Comparison of ENCODE assay signal across 22 mouse cellular contexts in genomic region chr14:108664864-108665263, GRCm38 (mm10).
A peak's percentile ranks its signal among the peaks of the same experiment; 100 is the strongest.
DNase-seq lines count a peak whose midpoint lies in the region; ATAC-seq and TF ChIP-seq lines count a peak whose summit lies in the region.
"Had no signal": no experiment of that assay in that cellular context is flagged by ENCODE, and none has a peak within 500 bp of the region (broad histone marks: within the 10 kb centered on the region; RNA-seq: fewer than 3 reads in every experiment).

No protein-coding gene starts in this region.

- no peaks in the 10 kb centered on the region for H3K27me3 ChIP-seq in heart, embryonic 10.5 days (ENCODE audit: insufficient read depth, poor library complexity, severe bottlenecking)
- no peaks in the 10 kb centered on the region for H3K27me3 ChIP-seq in heart, postnatal 0 days (ENCODE audit: control insufficient read depth, insufficient read depth, low read length)
- H3K27me3 ChIP-seq: embryonic facial prominence, embryonic 13.5 days; forebrain, embryonic 12.5 days; hindbrain, embryonic 12.5 days had no signal

- WGBS in heart, embryonic 10.5 days, result 85% methylated on average over 6 of the region's 6 CpGs
- WGBS in heart, postnatal 0 days, result 61% methylated on average over 6 of the region's 6 CpGs

- no peak overlapping the region for H3K27ac ChIP-seq in heart, embryonic 10.5 days
- no peak overlapping the region for H3K27ac ChIP-seq in heart, postnatal 0 days (ENCODE audit: low read depth)
- H3K27ac ChIP-seq: embryonic facial prominence, embryonic 13.5 days; forebrain, embryonic 12.5 days; gastrocnemius, adult 2 months; hindbrain, embryonic 12.5 days had no signal

- no peak for TF ChIP-seq POLR2A in brain, embryonic 14.5 days (IDR thresholded peaks at IDR 0.05; ENCODE audit: borderline replicate concordance, extremely low read depth, insufficient read depth, insufficient read length, poor library complexity, severe bottlenecking)

- TF ChIP-seq EP300 in heart, postnatal 0 days (IDR thresholded peaks at IDR 0.05; ENCODE audit: low read depth), result no peak

- no peak overlapping the region for H3K9ac ChIP-seq in heart, postnatal 0 days (replicated peaks; ENCODE audit: low read depth, low read length)
- H3K9ac ChIP-seq: embryonic facial prominence, embryonic 13.5 days; forebrain, embryonic 12.5 days; hindbrain, embryonic 12.5 days had no signal

- H3K4me2 ChIP-seq in heart, postnatal 0 days (ENCODE audit: low read depth, low read length), result peak overlapping the region; percentile 33; the same call in 1 of the 2 replicates
- H3K4me2 ChIP-seq: embryonic facial prominence, embryonic 13.5 days; forebrain, embryonic 12.5 days; hindbrain, embryonic 12.5 days had no signal

- intact Hi-C loops in heart, postnatal 25 days (cut with DNase I), result no loop called here

- no peaks in the 10 kb centered on the region for H3K4me1 ChIP-seq in heart, embryonic 10.5 days
- H3K4me1 ChIP-seq in heart, postnatal 0 days (ENCODE audit: control insufficient read depth, insufficient read depth), result no peaks in the 10 kb centered on the region
- H3K4me1 ChIP-seq: embryonic facial prominence, embryonic 13.5 days; forebrain, embryonic 12.5 days; hindbrain, embryonic 12.5 days had no signal

- peak; percentile 21 for DNase-seq in heart, adult 11 months
- no peak for DNase-seq in heart, embryonic 10.5 days (ENCODE audit: low spot score)
- no peak for DNase-seq in heart, postnatal 0 days (ENCODE audit: low spot score)
- no peak for DNase-seq in heart, postnatal 25 days (ENCODE audit: low spot score)
- DNase-seq in A20 (ENCODE audit: low read depth, low spot score), result peak; percentile 17
- DNase-seq in brain, embryonic 14.5 days (ENCODE audit: low read depth), result peak; percentile 13
- no peak for DNase-seq in urinary bladder, postnatal 25 days (ENCODE audit: low spot score)
- DNase-seq in kidney, postnatal 14 days, result no peak
- DNase-seq: adrenal gland, adult 2 months; adrenal gland, postnatal 25 days; cerebellum, adult 11-12 months; cerebellum, adult 9-10 months; cerebellum, postnatal 25 days; gastrocnemius, adult 2 months; gastrocnemius, postnatal 25 days; heart, postnatal 4 days; kidney, adult 2 months had no signal

- no peak overlapping the region for H3K4me3 ChIP-seq in heart, embryonic 10.5 days
- peak overlapping the region; percentile 4; the same call in 1 of the 2 replicates for H3K4me3 ChIP-seq in heart, postnatal 0 days (ENCODE audit: low read depth, low read length)
- H3K4me3 ChIP-seq: embryonic facial prominence, embryonic 13.5 days; forebrain, embryonic 12.5 days; gastrocnemius, adult 2 months; hindbrain, embryonic 12.5 days had no signal

- no peak for ATAC-seq in heart, postnatal 0 days (ENCODE audit: insufficient read depth, low read depth)
- ATAC-seq: forebrain, embryonic 16.5 days; intestine, embryonic 16.5 days had no signal

- H3K36me3 ChIP-seq in heart, embryonic 10.5 days, result no peaks in the 10 kb centered on the region
- H3K36me3 ChIP-seq in heart, postnatal 0 days (replicated peaks; ENCODE audit: control insufficient read depth, insufficient read depth, low read length), result no peaks in the 10 kb centered on the region
- H3K36me3 ChIP-seq: embryonic facial prominence, embryonic 13.5 days; forebrain, embryonic 12.5 days; hindbrain, embryonic 12.5 days had no signal

- no peak for TF ChIP-seq CTCF in heart, postnatal 0 days (IDR thresholded peaks at IDR 0.05; ENCODE audit: low read depth)
- no peak for TF ChIP-seq CTCF in brain, embryonic 14.5 days (IDR thresholded peaks at IDR 0.05; ENCODE audit: borderline replicate concordance, extremely low read depth, insufficient read depth, insufficient read length)

- H3K9me3 ChIP-seq in heart, embryonic 10.5 days, result 0 out of 2 replicates have a peak, but pooled peaks cover 2% of the 10 kb centered on the region
- no peaks in the 10 kb centered on the region for H3K9me3 ChIP-seq in heart, postnatal 0 days (replicated peaks; ENCODE audit: control insufficient read depth, low read length)
- H3K9me3 ChIP-seq: embryonic facial prominence, embryonic 13.5 days had no signal

Comparison
In these comparisons a context has a peak if more than half of its experiments do, and no peak if none do; other contexts are left out.
1. DNase-seq: peak in heart, adult 11 months (single experiment), A20 (single experiment) and brain, embryonic 14.5 days (single experiment); none in heart, embryonic 10.5 days (single experiment), heart, postnatal 0 days (single experiment), heart, postnatal 25 days (single experiment), urinary bladder, postnatal 25 days (single experiment) and kidney, postnatal 14 days (single experiment).